Mouse (Mus musculus): ENCODE measurements around the gene Cir1. TPM values are rescaled to one million over a fixed set of nuclear protein-coding genes. Genes with fewer than 3 reads are reported as not detected.

The Cir1 gene
- polyA plus RNA-seq (2012): 9.0 and 9.7 TPM in 2 replicates

DNA sequence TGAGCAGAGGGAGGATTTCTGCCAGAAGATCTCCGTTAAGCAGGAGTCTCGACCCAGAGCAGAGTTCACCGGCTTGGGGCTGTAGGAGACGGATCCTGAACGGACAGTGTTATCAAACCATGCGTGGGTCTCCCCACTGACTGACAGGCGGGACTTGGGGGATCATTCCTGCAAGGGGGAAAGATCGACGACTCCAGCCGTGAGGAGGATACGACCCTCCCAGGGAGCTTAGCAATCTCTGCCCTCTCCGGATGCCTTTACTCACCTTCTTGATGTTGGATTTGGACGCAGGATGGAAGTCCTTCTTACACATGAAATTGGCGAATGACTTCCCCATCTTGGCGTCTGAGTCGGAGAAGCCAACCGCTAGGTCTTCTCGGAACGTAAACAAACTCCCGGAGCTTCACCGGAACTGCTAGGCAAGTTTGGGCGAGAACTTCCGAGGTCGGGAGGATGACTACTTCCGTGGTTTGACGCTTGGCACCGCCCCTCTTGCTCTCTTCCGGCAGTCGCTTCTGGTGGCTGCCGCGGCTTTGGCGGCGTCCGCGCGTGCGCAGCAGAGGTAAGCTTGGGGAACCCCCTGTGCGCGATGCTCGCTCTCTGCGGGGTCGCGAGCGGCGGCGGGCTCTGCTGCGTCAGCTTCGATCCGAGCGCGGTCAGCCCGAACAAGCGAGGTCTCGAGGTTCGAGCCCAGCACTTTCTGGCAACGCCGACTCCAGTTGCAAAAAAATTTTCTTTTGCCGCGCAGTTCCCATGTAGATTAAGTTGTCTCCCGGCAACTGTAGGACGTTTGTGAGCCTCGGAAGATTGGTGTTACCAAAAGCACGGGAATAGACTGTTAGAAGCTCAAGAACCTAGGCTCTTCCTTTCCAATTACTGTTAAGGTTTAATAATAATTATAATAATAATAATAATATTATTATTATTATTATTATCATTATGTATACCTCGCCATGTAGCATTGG lies at the start of gene Cir1, which contains the start of gene Scrn3:
Gene Cir1 (minus strand): TSS at position 550 of the 965 bp plus-strand sequence.
Gene Scrn3 (plus strand): TSS at position 450 of the 965 bp plus-strand sequence.
- no peak for TF ChIP-seq GATA1 (IDR thresholded peaks at IDR 0.05; ENCODE audit: low read length)
- no peak for TF ChIP-seq TAL1 (IDR thresholded peaks at IDR 0.05; ENCODE audit: low read length)
- Histone ChIP-seq H3K9me3 (ENCODE audit: control insufficient read depth, low read length) (no peaks in the 10 kb centered on the region), H3K4me3 (replicated peaks) (peak within 1 kb of the TSS; percentile 90), H3K27me3 (ENCODE audit: control insufficient read depth) (no peaks in the 10 kb centered on the region), H3K36me3 (ENCODE audit: control insufficient read depth) (peaks cover 60% of the 10 kb centered on the region), H3K4me1 (ENCODE audit: control insufficient read depth) (peaks cover 45% of the 10 kb centered on the region)

- Histone ChIP-seq H3K4me1 (ENCODE audit: control insufficient read depth) (peaks cover 36% of the 10 kb centered on the region), H3K36me3 (ENCODE audit: control insufficient read depth) (peaks cover 77% of the 10 kb centered on the region), H3K27me3 (ENCODE audit: control insufficient read depth) (no peaks in the 10 kb centered on the region), H3K9me3 (ENCODE audit: control insufficient read depth, low read length) (peaks cover 2% of the 10 kb centered on the region; the same call in 1 of the 2 replicates), H3K4me3 (replicated peaks) (no peak overlapping the region)
- TF ChIP-seq GATA1 (IDR thresholded peaks at IDR 0.05; ENCODE audit: low read length) (no peak), TAL1 (IDR thresholded peaks at IDR 0.05; ENCODE audit: low read length) (no peak)
Measured at GRCm38 (mm10) chr2:73360536-73360935, 48.0 kb upstream of the Cir1 start.

DNA sequence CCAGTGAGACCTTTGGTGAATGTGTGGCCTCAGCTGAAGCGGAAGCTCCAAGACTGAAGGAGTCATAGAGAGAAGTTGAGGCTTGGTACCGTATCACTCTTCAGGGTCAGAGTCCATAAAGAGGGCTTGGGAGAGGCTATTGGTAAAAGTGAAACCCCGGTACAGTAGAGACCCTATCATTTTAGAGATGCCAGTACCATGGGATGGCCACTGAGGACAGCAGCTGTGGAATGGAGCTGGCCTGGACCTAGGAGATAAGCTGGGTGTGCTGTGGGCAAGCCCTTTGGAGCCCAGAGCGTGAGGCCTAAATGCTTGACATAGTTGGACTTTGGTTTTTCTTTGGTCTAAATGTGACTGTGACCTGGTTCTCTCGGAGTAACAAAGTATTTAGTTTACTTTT lies 47.4 kb upstream of the Cir1 start:
- Histone ChIP-seq H3K4me1 (ENCODE audit: control insufficient read depth) (peaks cover 36% of the 10 kb centered on the region), H3K9me3 (ENCODE audit: control insufficient read depth, low read length) (peaks cover 2% of the 10 kb centered on the region; the same call in 1 of the 2 replicates), H3K27me3 (ENCODE audit: control insufficient read depth) (no peaks in the 10 kb centered on the region), H3K4me3 (replicated peaks) (peak overlapping the region; percentile 43), H3K36me3 (ENCODE audit: control insufficient read depth) (peaks cover 79% of the 10 kb centered on the region)
- TF ChIP-seq GATA1 (IDR thresholded peaks at IDR 0.05; ENCODE audit: low read length): peak; percentile 72
- TF ChIP-seq TAL1 (IDR thresholded peaks at IDR 0.05; ENCODE audit: low read length): peak; percentile 89

DNA sequence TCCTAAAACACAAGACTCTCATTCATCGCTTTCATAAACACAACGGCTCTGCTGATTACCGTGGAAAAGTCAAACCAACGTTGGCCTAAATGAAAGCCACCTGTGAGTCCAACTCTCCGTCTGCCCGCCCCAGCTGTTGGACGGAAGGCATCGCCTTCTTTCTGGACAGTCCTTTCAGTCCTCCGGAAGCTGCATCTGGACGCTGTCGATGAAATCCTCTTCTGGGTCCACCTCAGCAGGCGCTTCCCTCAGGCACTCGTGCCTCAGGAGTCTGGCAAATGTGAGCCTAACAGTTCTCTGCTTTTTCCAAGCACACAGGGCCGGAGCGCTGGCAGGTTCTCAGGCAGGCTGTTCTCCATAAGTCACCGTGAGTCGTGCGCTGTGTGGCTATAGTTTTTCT lies 44.5 kb upstream of the Cir1 start:
- no peak for TF ChIP-seq GATA1 (IDR thresholded peaks at IDR 0.05; ENCODE audit: low read length)
- TF ChIP-seq TAL1 (IDR thresholded peaks at IDR 0.05; ENCODE audit: low read length): no peak
- peaks cover 39% of the 10 kb centered on the region for H3K4me1 ChIP-seq (ENCODE audit: control insufficient read depth)
- peaks cover 78% of the 10 kb centered on the region for H3K36me3 ChIP-seq (ENCODE audit: control insufficient read depth)
- H3K4me3 ChIP-seq (replicated peaks): no peak overlapping the region
- peaks cover 2% of the 10 kb centered on the region; the same call in 1 of the 2 replicates for H3K9me3 ChIP-seq (ENCODE audit: control insufficient read depth, low read length)
- H3K27me3 ChIP-seq (ENCODE audit: control insufficient read depth): no peaks in the 10 kb centered on the region

GRCm38 (mm10) chr2:73351927-73352374 lies 39.5 kb upstream of the Cir1 start:
- Histone ChIP-seq H3K4me1 (ENCODE audit: control insufficient read depth) (peaks cover 30% of the 10 kb centered on the region), H3K9me3 (ENCODE audit: control insufficient read depth, low read length) (no peaks in the 10 kb centered on the region), H3K36me3 (ENCODE audit: control insufficient read depth) (peaks cover 84% of the 10 kb centered on the region), H3K27me3 (ENCODE audit: control insufficient read depth) (no peaks in the 10 kb centered on the region), H3K4me3 (replicated peaks) (no peak overlapping the region)
- TF ChIP-seq TAL1 (IDR thresholded peaks at IDR 0.05; ENCODE audit: low read length) (no peak), GATA1 (IDR thresholded peaks at IDR 0.05; ENCODE audit: low read length) (no peak)

DNA sequence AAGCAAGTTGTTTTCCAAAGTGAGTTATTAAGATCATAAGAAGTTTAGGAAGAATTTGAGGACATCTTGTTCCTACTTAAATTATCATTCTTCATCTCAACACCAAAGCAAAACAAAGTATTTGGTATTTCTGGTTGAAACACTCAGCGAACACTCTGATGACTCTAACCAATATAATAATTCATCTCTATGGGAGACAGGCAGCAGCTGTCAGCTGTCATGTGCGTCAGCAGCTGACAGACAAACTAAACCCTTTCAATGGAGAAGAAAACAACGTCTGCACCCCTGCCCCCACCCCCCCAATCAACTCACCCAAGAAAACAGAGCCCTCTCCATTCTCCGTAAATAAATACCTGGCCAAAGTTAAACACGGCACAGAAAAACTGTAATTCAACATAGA lies 39.0 kb upstream of the Cir1 start:
- peaks cover 84% of the 10 kb centered on the region for H3K36me3 ChIP-seq (ENCODE audit: control insufficient read depth)
- H3K4me3 ChIP-seq (replicated peaks): no peak overlapping the region
- no peaks in the 10 kb centered on the region for H3K9me3 ChIP-seq (ENCODE audit: control insufficient read depth, low read length)
- peaks cover 30% of the 10 kb centered on the region for H3K4me1 ChIP-seq (ENCODE audit: control insufficient read depth)
- TF ChIP-seq TAL1 (IDR thresholded peaks at IDR 0.05; ENCODE audit: low read length) (no peak), GATA1 (IDR thresholded peaks at IDR 0.05; ENCODE audit: low read length) (no peak)
- no peaks in the 10 kb centered on the region for H3K27me3 ChIP-seq (ENCODE audit: control insufficient read depth)

GRCm38 (mm10) chr2:73348221-73348620 lies 35.7 kb upstream of the Cir1 start:
- TF ChIP-seq GATA1 (IDR thresholded peaks at IDR 0.05; ENCODE audit: low read length) (no peak), TAL1 (IDR thresholded peaks at IDR 0.05; ENCODE audit: low read length) (no peak)
- no peak overlapping the region for H3K4me3 ChIP-seq (replicated peaks)

DNA sequence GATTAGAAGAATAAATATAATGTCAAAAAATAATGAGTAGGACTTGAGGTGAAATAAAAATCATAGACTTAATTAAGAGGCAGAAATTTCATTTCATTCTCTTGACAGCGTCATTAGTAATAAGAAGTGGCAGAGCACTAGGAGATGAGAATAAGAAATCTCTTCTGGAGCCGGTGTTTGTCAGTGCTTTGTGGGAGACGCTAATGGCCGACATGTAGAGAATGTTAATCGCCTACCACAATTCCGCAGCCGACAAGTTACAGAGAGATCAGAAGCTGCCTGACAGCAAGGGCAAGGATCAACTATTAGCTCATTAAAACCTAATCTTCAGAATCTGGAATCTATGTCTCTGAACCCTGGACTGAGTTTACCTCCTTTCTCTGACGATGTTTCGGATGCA lies 35.3 kb upstream of the Cir1 start:
- Histone ChIP-seq H3K9me3 (ENCODE audit: control insufficient read depth, low read length) (no peaks in the 10 kb centered on the region), H3K36me3 (ENCODE audit: control insufficient read depth) (peaks cover 73% of the 10 kb centered on the region), H3K4me1 (ENCODE audit: control insufficient read depth) (peaks cover 28% of the 10 kb centered on the region), H3K4me3 (replicated peaks) (no peak overlapping the region), H3K27me3 (ENCODE audit: control insufficient read depth) (no peaks in the 10 kb centered on the region)
- TF ChIP-seq TAL1 (IDR thresholded peaks at IDR 0.05; ENCODE audit: low read length) (no peak), GATA1 (IDR thresholded peaks at IDR 0.05; ENCODE audit: low read length) (no peak)

More at GRCm38 (mm10) chr2:73348221-73348620, 35.7 kb upstream of the Cir1 start:
- no peaks in the 10 kb centered on the region for H3K27me3 ChIP-seq (ENCODE audit: control insufficient read depth)
- peaks cover 28% of the 10 kb centered on the region for H3K4me1 ChIP-seq (ENCODE audit: control insufficient read depth)
- peaks cover 75% of the 10 kb centered on the region for H3K36me3 ChIP-seq (ENCODE audit: control insufficient read depth)
- no peaks in the 10 kb centered on the region for H3K9me3 ChIP-seq (ENCODE audit: control insufficient read depth, low read length)

DNA sequence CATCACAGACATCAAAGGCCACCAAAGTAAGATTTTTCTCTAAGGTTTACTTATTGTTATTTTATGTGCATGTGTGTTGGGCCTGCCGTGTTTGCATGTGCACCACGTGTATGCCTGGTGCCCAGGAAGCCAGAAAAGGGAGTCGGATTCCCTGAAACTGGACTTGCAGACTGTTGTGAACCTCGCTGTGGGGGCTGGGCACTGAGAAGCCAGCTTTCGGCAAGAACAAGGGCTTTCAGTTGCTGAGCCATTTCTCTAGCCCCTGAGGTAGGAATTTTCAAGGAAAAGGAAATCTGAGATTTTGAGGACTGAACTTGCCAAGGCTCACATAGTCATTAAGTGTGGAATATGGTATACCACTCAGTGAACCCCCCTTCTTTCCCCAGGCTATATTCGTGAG lies 34.6 kb upstream of the Cir1 start:
- peaks cover 27% of the 10 kb centered on the region for H3K4me1 ChIP-seq (ENCODE audit: control insufficient read depth)
- H3K9me3 ChIP-seq (ENCODE audit: control insufficient read depth, low read length): no peaks in the 10 kb centered on the region
- H3K36me3 ChIP-seq (ENCODE audit: control insufficient read depth): peaks cover 72% of the 10 kb centered on the region
- H3K4me3 ChIP-seq (replicated peaks): no peak overlapping the region
- H3K27me3 ChIP-seq (ENCODE audit: control insufficient read depth): no peaks in the 10 kb centered on the region
- TF ChIP-seq TAL1 (IDR thresholded peaks at IDR 0.05; ENCODE audit: low read length): no peak

Data from erythroblast, embryonic 14.5 days (primary cell).